Mouse (Mus musculus) ES-E14 (cell line): ENCODE results near the gene A830031A19Rik.

Experiments
- CHD2 ChIP-seq: IDR thresholded peaks from 2 replicates; pipeline ENCODE4 v1.6.1; 2014; ENCODE audit warnings: mild to moderate bottlenecking, low read depth, low read length, inconsistent platforms
- HCFC1 ChIP-seq: IDR thresholded peaks from 2 replicates; pipeline ENCODE4 v1.6.1; 2012; ENCODE audit warnings: low read length, inconsistent platforms, borderline replicate concordance; ENCODE audit not compliant: insufficient read depth
- MAFK ChIP-seq: IDR thresholded peaks from 2 replicates; pipeline ENCODE4 v1.6.1; 2014; ENCODE audit warnings: mild to moderate bottlenecking, low read depth, low read length, inconsistent platforms; ENCODE audit not compliant: insufficient read depth
- ZC3H11A ChIP-seq: IDR thresholded peaks from 2 replicates; pipeline ENCODE4 v1.6.1; 2012; ENCODE audit warnings: low read depth, mild to moderate bottlenecking, inconsistent platforms, low read length, borderline replicate concordance

GRCm38 (mm10) chr11:24102372-24102771 is 27.5 kb upstream of the A830031A19Rik start:
- TF ChIP-seq HCFC1 (no peak), ZC3H11A (no peak), MAFK (no peak), CHD2 (no peak)
